Mouse (Mus musculus) forebrain, embryonic 14.5 days (tissue): ENCODE results near the gene Olfr690. TPM values are rescaled to one million over a fixed set of nuclear protein-coding genes. Genes with fewer than 3 reads are reported as not detected.

Experiments used
- ATAC-seq: fragments of 200-750 bp; cut with Nextera tagmentation; 2 replicates; pipeline ENCODE4 v1.8.0; 2017; ENCODE audit warnings: mild to moderate bottlenecking, moderate library complexity
- DNase-seq: peaks from one replicate; pipeline ENCODE4 v3.0.0-alpha.2; 2015; ENCODE audit warnings: low spot score
- H3K27ac ChIP-seq: fragments of 300-500 bp; sonication (generic); 2 replicates; pipeline ENCODE4 v1.5.1; 2014; ENCODE audit warnings: low read depth, mild to moderate bottlenecking, control low read depth, low read length, moderate library complexity
- H3K27me3 ChIP-seq: fragments of 300-500 bp; sonication (generic); replicated peaks from 2 replicates; pipeline ENCODE4 v1.6.1; 2014; ENCODE audit warnings: low read length, control low read depth, mixed read lengths; ENCODE audit not compliant: control insufficient read depth, insufficient read depth
- H3K36me3 ChIP-seq: fragments of 300-500 bp; sonication (generic); 2 replicates; pipeline ENCODE4 v1.6.1; 2014; ENCODE audit warnings: low read length, control low read depth; ENCODE audit not compliant: control insufficient read depth, insufficient read depth
- H3K4me1 ChIP-seq: fragments of 300-500 bp; sonication (generic); 2 replicates; pipeline ENCODE4 v1.6.1; 2014; ENCODE audit warnings: antibody characterized with exemption, low read length, control low read depth; ENCODE audit not compliant: control insufficient read depth, insufficient read depth
- H3K4me2 ChIP-seq: fragments of 300-500 bp; sonication (generic); 2 replicates; pipeline ENCODE4 v1.6.1; 2014; ENCODE audit warnings: mild to moderate bottlenecking, control low read depth, low read length
- H3K4me3 ChIP-seq: fragments of 300-500 bp; sonication (generic); 2 replicates; pipeline ENCODE4 v1.5.1; 2014; ENCODE audit warnings: low read depth, low read length, control low read depth
- H3K9ac ChIP-seq: fragments of 300-500 bp; sonication (generic); 2 replicates; pipeline ENCODE4 v1.6.1; 2014; ENCODE audit warnings: mild to moderate bottlenecking, low read length, control low read depth, moderate library complexity
- H3K9me3 ChIP-seq: fragments of 300-500 bp; sonication (generic); replicated peaks from 2 replicates; pipeline ENCODE4 v1.6.1; 2016; ENCODE audit warnings: low read length, control low read depth, mixed read lengths; ENCODE audit not compliant: control insufficient read depth
- WGBS: fragments of 180-500 bp; shearing (Covaris S2); extraction: QIAGEN DNeasy Blood & Tissue Kit; methylation state at CpG from one replicate; pipeline ENCODE4 v1.1.7; 2014; 5-methylcytosine and 5-hydroxymethylcytosine counted together
- polyA plus RNA-seq: library from polyadenylated mRNA; unstranded; fragments of >200 nt; fragmentation: Nextera tagmentation; extraction: Ambion mirVana; gene quantifications from 2 replicates; pipeline ENCODE4 v1.2.1, GENCODE M21; 2014

The Olfr690 gene
- not detected in 2 replicates for polyA plus RNA-seq

DNA sequence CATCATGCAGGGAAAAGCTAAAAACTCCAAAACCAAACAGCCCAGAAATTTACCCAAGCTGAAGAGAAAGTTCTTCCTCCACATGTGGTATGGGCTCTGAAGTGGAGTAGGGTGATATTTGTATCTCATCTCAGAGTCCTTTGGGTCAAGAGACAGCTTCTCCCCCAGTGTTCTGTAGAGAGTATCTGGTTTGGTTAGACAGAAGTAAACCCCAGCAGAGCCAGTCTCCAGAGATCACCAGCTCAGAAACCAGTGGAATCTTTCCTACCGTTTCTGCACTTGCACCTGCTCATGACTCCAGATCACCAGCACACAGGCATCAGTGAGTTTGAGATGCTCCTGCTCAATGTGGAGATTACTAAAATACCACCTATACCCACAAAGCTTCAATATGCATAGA, at the start of gene Olfr690:
Olfr690 (minus strand) TSS at position 101 of the 400 bp plus-strand sequence.
- Histone ChIP-seq H3K27ac (no peak within 1 kb of the TSS), H3K36me3 (no peaks in the 10 kb centered on the region), H3K27me3 (no peaks in the 10 kb centered on the region), H3K4me3 (no peak within 1 kb of the TSS), H3K4me2 (no peak within 1 kb of the TSS), H3K4me1 (no peaks in the 10 kb centered on the region), H3K9me3 (no peaks in the 10 kb centered on the region), H3K9ac (no peak within 1 kb of the TSS)
- WGBS = 96% methylated on average over 1 of the region's 1 CpGs
- no peak for ATAC-seq
- no peak for DNase-seq

GRCm38 (mm10) chr7:105380329-105380728, 46.4 kb upstream of the Olfr690 start:
- H3K27ac ChIP-seq = no peak overlapping the region
- H3K36me3 ChIP-seq = peaks cover 83% of the 10 kb centered on the region
- no peaks in the 10 kb centered on the region for H3K27me3 ChIP-seq
- no peak overlapping the region for H3K4me3 ChIP-seq
- 92% methylated on average over 3 of the region's 3 CpGs for WGBS
- DNase-seq (no peak), ATAC-seq (no peak)
- H3K9me3 ChIP-seq = no peaks in the 10 kb centered on the region
- no peak overlapping the region for H3K9ac ChIP-seq
- H3K4me2 ChIP-seq = no peak overlapping the region
- H3K4me1 ChIP-seq = no peaks in the 10 kb centered on the region

- Histone ChIP-seq H3K9me3 (no peaks in the 10 kb centered on the region), H3K9ac (no peak within 1 kb of the TSS), H3K4me3 (no peak within 1 kb of the TSS), H3K4me1 (no peaks in the 10 kb centered on the region), H3K4me2 (no peak within 1 kb of the TSS), H3K27ac (no peak within 1 kb of the TSS), H3K27me3 (no peaks in the 10 kb centered on the region), H3K36me3 (peaks cover 50% of the 10 kb centered on the region)
- ATAC-seq = no peak
- WGBS = 81% methylated on average over 1 of the region's 1 CpGs
- no peak for DNase-seq
Observed at GRCm38 (mm10) chr7:105374866-105375265, 41.0 kb upstream of the Olfr690 start, which contains the start of gene Gm5901. Gene Gm5901, plus strand, starts transcription at chr7:105375038.

- H3K4me1 ChIP-seq = no peaks in the 10 kb centered on the region
- H3K27me3 ChIP-seq = no peaks in the 10 kb centered on the region
- DNase-seq (no peak), ATAC-seq (no peak)
- H3K4me3 ChIP-seq = no peak overlapping the region
- 96% methylated on average over 3 of the region's 3 CpGs for WGBS
- no peak overlapping the region for H3K27ac ChIP-seq
- no peaks in the 10 kb centered on the region for H3K9me3 ChIP-seq
- H3K4me2 ChIP-seq = no peak overlapping the region
- peaks cover 41% of the 10 kb centered on the region for H3K36me3 ChIP-seq
- no peak overlapping the region for H3K9ac ChIP-seq
Observed at GRCm38 (mm10) chr7:105373976-105374375, 40.1 kb upstream of the Olfr690 start.

- no peaks in the 10 kb centered on the region for H3K27me3 ChIP-seq
- H3K4me1 ChIP-seq = no peaks in the 10 kb centered on the region
- no peaks in the 10 kb centered on the region for H3K9me3 ChIP-seq
- H3K4me2 ChIP-seq = no peak overlapping the region
- WGBS = 93% methylated on average over 4 of the region's 4 CpGs
- H3K4me3 ChIP-seq = no peak overlapping the region
- H3K27ac ChIP-seq = no peak overlapping the region
- DNase-seq (no peak), ATAC-seq (no peak)
- no peak overlapping the region for H3K9ac ChIP-seq
- peaks cover 36% of the 10 kb centered on the region for H3K36me3 ChIP-seq
Observed at GRCm38 (mm10) chr7:105373509-105373908, 39.6 kb upstream of the Olfr690 start.

GRCm38 (mm10) chr7:105372912-105373311, 39.0 kb upstream of the Olfr690 start:
- H3K4me2 ChIP-seq = no peak overlapping the region
- no peaks in the 10 kb centered on the region for H3K4me1 ChIP-seq
- no peak for DNase-seq
- no peak for ATAC-seq
- H3K27ac ChIP-seq = no peak overlapping the region
- H3K9me3 ChIP-seq = no peaks in the 10 kb centered on the region
- no peaks in the 10 kb centered on the region for H3K27me3 ChIP-seq
- no peak overlapping the region for H3K4me3 ChIP-seq
- H3K36me3 ChIP-seq = peaks cover 30% of the 10 kb centered on the region
- WGBS = 95% methylated on average over 1 of the region's 1 CpGs
- no peak overlapping the region for H3K9ac ChIP-seq

DNA sequence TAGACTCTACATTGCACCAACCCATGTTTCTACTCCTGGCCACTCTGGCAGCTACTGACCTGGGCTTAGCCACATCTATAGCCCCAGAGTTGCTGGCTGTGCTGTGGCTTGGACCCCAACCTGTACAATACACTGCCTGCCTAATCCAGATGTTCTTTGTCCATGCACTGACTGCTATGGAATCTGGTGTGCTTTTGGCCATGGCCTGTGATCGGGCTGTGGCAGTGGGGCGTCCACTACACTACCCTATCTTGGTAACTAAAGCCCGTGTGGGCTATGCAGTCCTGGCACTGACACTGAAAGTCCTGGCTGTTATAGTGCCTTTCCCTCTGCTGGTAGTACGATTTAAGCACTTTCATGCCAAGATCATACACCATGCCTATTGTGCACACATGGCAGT, 34.6 kb upstream of the Olfr690 start:
- Histone ChIP-seq H3K4me2 (no peak overlapping the region), H3K27ac (no peak overlapping the region), H3K4me3 (no peak overlapping the region), H3K36me3 (peaks cover 10% of the 10 kb centered on the region), H3K9me3 (no peaks in the 10 kb centered on the region), H3K27me3 (no peaks in the 10 kb centered on the region), H3K4me1 (no peaks in the 10 kb centered on the region), H3K9ac (no peak overlapping the region)
- DNase-seq (no peak), ATAC-seq (no peak)
- WGBS = 92% methylated on average over 4 of the region's 4 CpGs

- no peaks in the 10 kb centered on the region for H3K4me1 ChIP-seq
- H3K36me3 ChIP-seq = peaks cover 8% of the 10 kb centered on the region; the same call in 1 of the 2 replicates
- no peak within 1 kb of the TSS for H3K4me3 ChIP-seq
- no peak within 1 kb of the TSS for H3K27ac ChIP-seq
- H3K9ac ChIP-seq = no peak within 1 kb of the TSS
- H3K9me3 ChIP-seq = no peaks in the 10 kb centered on the region
- 100% methylated on average over 1 of the region's 1 CpGs for WGBS
- no peak for DNase-seq
- H3K27me3 ChIP-seq = no peaks in the 10 kb centered on the region
- no peak for ATAC-seq
- no peak within 1 kb of the TSS for H3K4me2 ChIP-seq
Observed at GRCm38 (mm10) chr7:105367930-105368329, 34.0 kb upstream of the Olfr690 start, which contains the start of gene Olfr692. Gene Olfr692, plus strand, starts transcription at chr7:105368230.

- WGBS = 91% methylated on average over 5 of the region's 5 CpGs
- Histone ChIP-seq H3K9me3 (no peaks in the 10 kb centered on the region), H3K9ac (no peak overlapping the region), H3K4me1 (no peaks in the 10 kb centered on the region), H3K4me2 (no peak overlapping the region), H3K27me3 (no peaks in the 10 kb centered on the region), H3K36me3 (peaks cover 4% of the 10 kb centered on the region; the same call in 1 of the 2 replicates), H3K27ac (no peak overlapping the region), H3K4me3 (no peak overlapping the region)
- DNase-seq (no peak), ATAC-seq (no peak)
Observed at GRCm38 (mm10) chr7:105367268-105367667, 33.4 kb upstream of the Olfr690 start.
